Mouse (Mus musculus) layer of hippocampus, postnatal 14 days (tissue): ENCODE measurements at regions not wholly inside any gene's neighbourhood (a gene's known extent, or its start where the extent isn't known, plus 50 kb on each side); places are given as distances from the start of the nearest gene placed in this dataset.

ENCODE experiments used
- DNase-seq, 2 experiments: peaks; one replicate each; pipeline ENCODE4 v3.0.0; 2021 to 2022; ENCODE audit warnings: low spot score in 2 of 2, mixed read lengths in 1 of 2

DNA sequence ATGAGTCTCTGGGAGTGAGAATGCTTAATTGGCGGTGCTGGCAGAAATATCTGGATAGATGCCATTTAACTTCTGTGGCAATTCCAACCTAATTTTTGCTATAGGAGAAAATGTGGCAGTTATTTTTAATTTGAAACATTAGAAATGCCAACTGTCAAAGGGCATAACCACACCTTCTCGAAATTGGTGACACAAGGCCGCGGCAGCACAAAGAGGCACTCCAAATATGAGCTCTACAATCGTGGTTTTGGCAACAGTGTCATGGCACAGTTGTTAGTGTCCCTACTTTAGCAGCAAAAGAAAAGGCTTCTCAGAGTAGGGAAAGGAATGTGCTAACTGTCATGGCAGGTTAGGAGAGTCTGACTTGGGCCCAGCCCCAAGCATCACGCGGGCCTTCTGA is 157.0 kb upstream of the Runx1 start:
- DNase-seq: no peak

- no peak for DNase-seq
These were observed 153.8 kb upstream of the Runx1 start for GRCm38 (mm10) chr16:92979620-92980330.

GRCm38 (mm10) chr16:92976097-92976496 is 150.1 kb upstream of the Runx1 start:
- DNase-seq: no peak

DNA sequence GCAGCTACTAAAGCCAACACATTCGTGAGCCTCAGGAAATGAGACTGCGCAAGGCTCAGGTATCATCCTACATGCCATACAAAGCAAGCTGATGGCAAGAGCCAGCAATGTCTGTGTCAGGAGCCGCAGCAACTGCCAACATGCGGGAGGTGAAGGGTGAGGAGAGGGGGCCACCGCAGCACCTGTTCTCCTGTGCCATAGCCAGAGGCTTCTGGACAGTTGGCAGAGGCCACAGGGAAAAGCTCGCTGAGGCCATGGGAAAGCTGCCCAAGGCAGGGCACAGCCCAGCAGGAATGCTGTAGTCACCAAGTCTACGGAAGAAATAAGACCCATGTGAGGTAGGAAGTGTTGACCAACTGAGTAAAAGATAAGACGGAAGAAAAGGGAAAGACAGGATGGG is 149.1 kb upstream of the Runx1 start:
- DNase-seq: no peak

DNA sequence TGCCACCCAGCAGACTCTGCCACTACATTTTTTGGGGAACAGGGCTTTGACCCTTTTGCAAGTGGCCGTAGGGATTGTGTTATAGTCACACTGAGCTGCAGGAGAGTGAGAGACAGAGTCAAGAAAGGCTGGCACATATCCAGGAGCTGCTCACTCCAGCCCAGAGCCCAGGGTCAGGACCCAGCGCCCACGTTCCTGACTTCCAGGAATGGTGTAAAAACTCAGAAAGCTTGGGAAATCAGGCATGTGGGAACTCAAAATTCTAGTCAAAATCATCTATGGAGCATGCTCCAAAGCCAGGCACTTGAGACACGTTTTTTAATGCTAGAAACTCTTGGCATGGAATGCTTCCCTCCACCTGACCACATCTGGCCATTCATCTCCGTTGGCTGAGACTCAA is 146.7 kb upstream of the Runx1 start:
- no peak for DNase-seq

DNA sequence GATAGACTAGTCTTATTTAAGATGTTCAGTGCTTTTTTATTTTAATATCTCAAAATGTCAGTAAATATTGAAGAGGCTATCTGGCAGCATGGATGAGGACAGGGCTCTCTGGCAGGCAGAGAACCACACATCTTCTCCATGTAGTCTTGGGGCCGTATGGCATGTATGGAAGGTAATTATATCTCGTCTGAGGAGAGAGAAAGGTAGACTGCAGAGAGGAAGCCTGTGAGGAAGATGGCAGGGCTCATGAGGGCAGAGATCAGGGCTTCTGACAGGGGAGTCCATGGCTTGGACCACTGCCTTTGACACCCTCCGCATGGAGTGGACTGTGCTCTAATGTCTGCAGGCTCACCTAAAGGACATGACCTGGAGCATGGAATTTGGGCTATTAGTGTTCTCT is 146.0 kb upstream of the Runx1 start:
- no peak for DNase-seq

DNA sequence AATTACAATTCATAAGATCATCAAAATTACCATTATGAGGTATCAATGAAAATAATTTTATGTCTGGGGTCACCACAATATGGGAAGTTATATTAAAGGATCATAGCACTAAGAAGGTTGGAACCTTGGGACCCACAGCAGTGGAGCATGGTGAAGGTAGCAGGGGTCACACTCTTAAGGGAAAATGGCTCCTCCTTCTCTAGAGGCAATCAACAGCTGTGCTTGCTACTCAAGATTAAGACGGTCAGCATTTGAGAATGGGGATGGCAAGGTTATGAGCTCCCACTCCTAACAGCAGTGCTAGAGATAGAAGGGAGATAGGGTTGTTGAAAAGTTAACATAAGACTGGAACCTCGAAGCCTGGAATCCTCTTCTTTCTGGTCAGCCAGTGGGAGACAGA is 144.6 kb upstream of the Runx1 start:
- no peak for DNase-seq

GRCm38 (mm10) chr16:92969036-92969435 is 143.1 kb upstream of the Runx1 start:
- DNase-seq: no peak

- no peak for DNase-seq
These were observed 140.3 kb upstream of the Runx1 start for GRCm38 (mm10) chr16:92966069-92966866.

GRCm38 (mm10) chr16:92965651-92966050 is 139.7 kb upstream of the Runx1 start:
- no peak for DNase-seq

- DNase-seq: no peak
These were observed 137.6 kb upstream of the Runx1 start for GRCm38 (mm10) chr16:92963582-92963981.

- no peak for DNase-seq
These were observed 135.4 kb upstream of the Runx1 start for GRCm38 (mm10) chr16:92961361-92961760.

DNA sequence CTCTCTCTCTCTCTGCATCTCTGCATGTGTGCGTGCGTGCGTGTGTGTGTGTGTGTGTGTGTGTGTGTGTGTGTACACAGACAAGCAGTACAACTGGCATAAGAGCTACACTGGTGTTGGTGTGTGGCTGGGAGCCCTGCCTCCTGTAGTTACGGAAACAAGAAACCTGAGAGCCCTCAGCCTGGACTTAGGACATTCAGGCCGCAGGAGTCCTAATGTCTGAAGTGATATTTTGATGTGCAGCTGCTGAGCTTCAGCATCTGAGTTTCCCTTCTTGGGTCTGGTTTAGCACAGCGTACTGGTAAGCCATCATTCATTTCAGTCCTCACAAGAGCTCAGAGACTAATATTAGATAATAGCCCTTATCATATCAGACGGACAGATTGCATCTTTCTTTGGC is 134.8 kb upstream of the Runx1 start:
- DNase-seq: no peak

GRCm38 (mm10) chr16:92958967-92959366 is 133.0 kb upstream of the Runx1 start:
- DNase-seq: no peak

DNA sequence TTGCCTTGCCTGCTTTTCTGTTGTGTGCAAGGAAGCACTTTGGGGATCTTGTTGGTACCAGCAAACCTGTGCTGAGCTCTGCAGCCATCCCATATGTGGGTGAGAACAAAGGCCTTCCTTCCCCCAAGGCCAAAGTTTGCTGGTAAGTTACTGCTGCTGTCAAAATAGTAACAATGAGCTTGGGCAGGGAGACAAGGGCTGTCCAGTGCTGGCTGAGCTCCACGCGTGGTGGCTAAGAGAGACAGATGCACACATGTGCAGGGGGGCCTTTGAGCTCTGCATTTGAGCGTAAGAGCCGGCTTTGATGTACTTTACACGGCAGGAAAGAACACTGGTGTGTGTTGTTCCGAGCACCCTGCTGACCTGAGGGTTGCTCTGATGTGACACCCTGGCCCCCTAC is 132.2 kb upstream of the Runx1 start:
- DNase-seq: no peak

DNA sequence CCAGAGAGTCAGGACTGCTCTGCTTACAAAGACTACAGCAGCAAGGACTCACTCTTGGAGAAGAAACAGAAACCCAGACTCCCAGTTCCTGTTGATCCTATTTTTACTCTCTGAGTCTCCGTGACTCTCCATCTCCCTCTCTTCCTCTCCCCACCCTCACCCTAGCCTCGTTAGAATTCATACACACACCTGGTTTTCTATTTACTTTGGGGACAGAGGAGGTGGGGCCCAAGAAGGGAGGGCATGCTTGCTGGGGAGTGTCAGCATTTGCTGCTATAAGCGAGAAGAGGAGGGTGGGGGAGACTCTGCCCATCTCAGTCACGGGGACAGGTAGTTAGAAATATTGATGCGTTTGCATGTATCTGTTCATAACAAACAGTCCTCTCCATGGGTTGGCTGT is 129.6 kb upstream of the Runx1 start:
- no peak for DNase-seq

- DNase-seq: no peak
These were observed 129.1 kb upstream of the Runx1 start for GRCm38 (mm10) chr16:92955087-92955486.

DNA sequence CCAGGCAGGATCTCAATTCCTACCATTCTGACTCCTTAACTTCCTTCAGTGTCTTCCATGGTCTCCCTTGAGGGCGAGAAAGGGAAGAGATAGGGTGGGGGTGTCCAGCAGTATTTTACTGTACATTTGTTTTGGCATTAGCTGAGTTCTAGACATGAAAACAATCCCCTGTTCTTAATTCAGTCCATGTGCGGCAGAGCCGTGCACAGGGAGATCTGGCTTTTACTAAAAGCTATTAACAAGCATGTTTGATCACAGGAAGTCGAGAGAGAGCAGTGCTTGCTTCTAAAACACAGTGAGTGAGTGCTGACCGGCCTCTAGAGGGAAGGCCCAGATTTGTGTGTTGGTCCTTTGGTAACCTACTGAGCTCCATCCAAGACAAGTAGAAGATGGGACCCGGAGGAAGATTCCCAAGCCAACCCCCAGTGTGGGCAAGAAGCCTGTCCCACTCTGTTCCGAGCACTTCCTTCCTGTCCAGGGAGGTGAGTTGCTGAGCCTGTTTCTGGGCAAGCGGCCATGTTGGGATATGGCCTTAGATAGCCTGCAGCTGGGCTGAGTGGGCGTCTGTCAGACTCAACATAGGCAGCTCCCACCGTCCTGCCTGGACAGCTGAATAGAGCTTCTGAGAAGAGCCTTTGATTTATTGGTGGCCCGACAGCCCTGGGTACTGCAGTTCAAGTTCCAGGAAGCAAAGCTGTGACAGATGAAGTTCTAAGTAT is 128.1 kb upstream of the Runx1 start:
- no peak for DNase-seq

DNA sequence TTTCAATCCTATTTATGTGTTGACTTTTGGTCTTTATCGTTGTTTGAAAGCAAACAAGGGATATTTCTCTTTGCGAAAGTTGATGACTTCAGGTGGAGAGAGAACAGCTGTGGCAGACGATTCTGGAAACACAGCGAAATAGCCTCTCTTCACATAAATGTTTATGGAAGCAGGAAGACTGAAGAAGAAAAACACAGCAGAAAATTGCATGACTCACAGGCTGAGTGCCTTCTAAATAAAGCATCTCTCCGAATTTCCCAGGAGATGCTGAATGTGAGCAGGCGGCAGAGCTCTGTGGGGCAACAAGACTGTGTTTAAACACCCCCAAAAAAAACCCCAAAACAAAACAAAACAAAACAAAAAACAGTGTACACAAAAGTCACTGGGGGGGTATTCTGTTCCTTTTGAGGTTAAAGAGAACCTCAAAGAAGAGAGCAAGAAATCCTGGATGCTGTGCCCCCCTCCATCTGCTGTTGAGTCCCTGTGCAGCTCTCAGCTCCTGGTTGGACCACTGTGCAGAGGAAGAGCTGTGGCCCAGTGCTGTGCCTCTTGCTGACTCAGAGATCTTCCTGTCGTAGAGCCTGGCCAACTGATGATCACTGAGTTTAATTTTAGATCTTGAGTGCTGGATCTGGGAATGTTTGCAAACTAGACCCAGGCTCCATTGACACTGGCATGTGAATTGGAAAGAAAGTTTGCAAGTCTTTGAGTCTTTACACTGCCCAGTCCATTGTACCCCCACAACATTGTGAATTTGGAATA is 126.6 kb upstream of the Runx1 start:
- no peak for DNase-seq

DNA sequence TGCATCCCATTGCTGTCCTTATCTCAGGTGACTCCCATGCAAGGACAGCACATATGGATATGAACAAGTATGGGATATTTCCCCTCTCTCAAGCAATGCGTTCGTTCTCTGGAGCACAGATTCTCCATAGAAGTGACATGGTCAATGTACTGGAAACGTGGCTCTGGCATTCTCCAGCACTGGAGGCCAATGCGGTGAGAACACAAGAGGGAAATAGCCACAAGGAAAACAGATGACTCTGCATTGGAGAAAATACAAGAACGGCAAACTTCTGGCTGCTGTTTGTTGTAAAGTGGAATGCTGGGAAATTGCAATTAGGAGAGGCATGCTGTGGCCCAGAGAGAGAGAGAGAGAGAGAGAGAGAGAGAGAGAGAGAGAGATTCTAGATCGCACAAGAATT is 125.6 kb upstream of the Runx1 start:
- no peak for DNase-seq

- DNase-seq: no peak
These were observed 122.5 kb upstream of the Runx1 start for GRCm38 (mm10) chr16:92948494-92948893.
